Mouse (Mus musculus) cerebellum, adult 2 months (tissue): ENCODE results near the gene Aph1a.

Experiments
- CTCF ChIP-seq: fragments of 200-500 bp; IDR thresholded peaks from 2 replicates; pipeline ENCODE4 v1.5.1; 2011; ENCODE audit warnings: low read depth, mild to moderate bottlenecking, control low read depth, low read length, moderate library complexity, borderline replicate concordance; ENCODE audit not compliant: insufficient read depth
- POLR2A ChIP-seq: fragments of 200-500 bp; IDR thresholded peaks from 2 replicates; pipeline ENCODE4 v1.6.1; 2011; ENCODE audit warnings: low read length, control low read depth, borderline replicate concordance; ENCODE audit not compliant: insufficient read depth

DNA sequence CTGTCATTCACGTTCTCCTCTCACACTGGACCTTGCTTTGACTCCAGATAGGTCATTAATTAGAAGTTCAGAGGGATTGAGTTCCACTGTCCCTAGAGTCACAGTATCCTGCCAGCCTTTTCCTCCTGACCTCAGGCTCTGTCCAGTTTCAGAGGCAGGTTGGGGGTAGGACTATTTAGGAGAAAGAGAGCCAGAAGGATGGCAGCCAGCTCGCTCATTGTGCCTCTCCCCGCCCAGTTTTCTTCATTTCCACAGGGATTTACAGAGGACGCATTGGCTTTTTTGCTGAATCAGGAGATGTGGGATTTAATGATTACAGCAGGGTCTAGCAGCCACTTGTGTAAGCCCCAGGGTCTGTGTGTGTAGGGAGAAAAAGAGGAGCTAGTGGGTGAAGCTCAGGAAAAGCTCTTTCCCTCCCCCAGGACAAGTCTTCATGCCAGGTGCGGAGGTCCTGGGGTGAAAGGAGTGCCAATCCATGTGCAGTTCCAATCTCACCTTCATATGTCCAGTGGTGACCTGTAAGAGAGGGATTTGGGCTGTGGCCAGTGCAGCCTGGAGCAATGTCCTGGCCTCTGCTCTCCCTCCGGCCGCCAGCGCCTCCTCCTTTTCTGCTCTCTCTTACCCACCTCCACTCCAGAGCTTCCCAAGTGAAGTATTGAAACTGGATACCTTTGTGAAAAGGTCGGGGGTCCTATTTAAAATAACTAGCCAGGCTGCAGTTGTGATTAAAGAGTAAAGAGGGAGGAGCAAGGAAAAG lies 8.0 kb downstream of the Aph1a start:
- TF ChIP-seq CTCF, result no peak
- TF ChIP-seq POLR2A, result no peak
